Mouse (Mus musculus): ENCODE data around the gene Gm281.

DNA sequence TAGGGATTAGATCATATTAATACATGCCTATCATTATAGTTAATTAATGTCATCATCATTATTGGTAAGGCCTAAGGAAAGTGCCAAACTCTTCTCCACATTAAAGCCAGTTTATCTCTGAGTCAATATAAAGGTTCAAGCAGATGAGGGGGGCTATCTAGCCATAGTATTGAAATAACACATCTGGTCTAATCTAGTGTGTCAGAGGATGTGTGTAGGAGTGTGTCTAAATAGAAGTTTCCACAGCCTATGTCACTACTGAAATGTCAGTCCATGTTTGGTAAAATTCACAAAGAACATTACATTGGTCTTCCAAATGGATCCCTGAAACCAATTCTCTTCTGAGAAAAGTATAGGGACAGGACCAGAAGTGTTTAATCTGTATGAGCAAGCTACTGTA is 19.1 kb downstream of the Gm281 start:
- TF ChIP-seq TAL1 (IDR thresholded peaks at IDR 0.05; ENCODE audit: low read length) (no peak), GATA1 (IDR thresholded peaks at IDR 0.05; ENCODE audit: low read length) (no peak)

Data from erythroblast, embryonic 14.5 days (primary cell).